Mouse (Mus musculus): ENCODE data around the gene Prkar2b. TPM values are rescaled to one million over a fixed set of nuclear protein-coding genes. Genes with fewer than 3 reads are reported as not detected.

Prkar2b gene
- total RNA-seq, 2 experiments from 2014 or later: 5.3 to 6.2 TPM

GRCm38 (mm10) chr12:32066004-32066403 lies 4.9 kb upstream of the Prkar2b start:
- no peak for DNase-seq (ENCODE audit: low spot score)
- intact Hi-C loops (cut with DNase I): no loop called here

- DNase-seq (ENCODE audit: low spot score): no peak
- intact Hi-C loops (cut with DNase I): loop anchor here (2.0 kb wide), 1 partner anchor 84 kb away; no protein-coding TSS in a partner anchor
Observed at GRCm38 (mm10) chr12:32060247-32061089, 628 bp downstream of the Prkar2b start.

- intact Hi-C loops (cut with DNase I): loop anchor here (2.0 kb wide), 1 partner anchor 85 kb away; no protein-coding TSS in a partner anchor
- DNase-seq (ENCODE audit: low spot score): no peak
Observed at GRCm38 (mm10) chr12:32059707-32060106, 1.4 kb downstream of the Prkar2b start.

GRCm38 (mm10) chr12:32059135-32059534 lies 2.0 kb downstream of the Prkar2b start:
- intact Hi-C loops (cut with DNase I): no loop called here
- no peak for DNase-seq (ENCODE audit: low spot score)

- DNase-seq (ENCODE audit: low spot score): no peak
- intact Hi-C loops (cut with DNase I): no loop called here
Observed at GRCm38 (mm10) chr12:32057461-32058199, 3.5 kb downstream of the Prkar2b start.

- no peak for DNase-seq (ENCODE audit: low spot score)
- intact Hi-C loops (cut with DNase I): no loop called here
Observed at GRCm38 (mm10) chr12:32055797-32056196, 5.3 kb downstream of the Prkar2b start.

GRCm38 (mm10) chr12:32054476-32055166 lies 6.5 kb downstream of the Prkar2b start:
- intact Hi-C loops (cut with DNase I): no loop called here
- DNase-seq (ENCODE audit: low spot score): no peak

- intact Hi-C loops (cut with DNase I): no loop called here
Observed at GRCm38 (mm10) chr12:32053637-32054366, 7.3 kb downstream of the Prkar2b start.

GRCm38 (mm10) chr12:32052882-32053281 lies 8.2 kb downstream of the Prkar2b start:
- intact Hi-C loops (cut with DNase I): no loop called here
- no peak for DNase-seq (ENCODE audit: low spot score)

More at GRCm38 (mm10) chr12:32053637-32054366, 7.3 kb downstream of the Prkar2b start:
- no peak for DNase-seq (ENCODE audit: low spot score)

- DNase-seq (ENCODE audit: low spot score): no peak
- intact Hi-C loops (cut with DNase I): no loop called here
Observed at GRCm38 (mm10) chr12:32050165-32050564, 10.9 kb downstream of the Prkar2b start.

GRCm38 (mm10) chr12:32045566-32046330 lies 15.3 kb downstream of the Prkar2b start:
- no peak for DNase-seq (ENCODE audit: low spot score)
- intact Hi-C loops (cut with DNase I): no loop called here

GRCm38 (mm10) chr12:32044487-32045134 lies 16.5 kb downstream of the Prkar2b start:
- DNase-seq (ENCODE audit: low spot score): no peak
- intact Hi-C loops (cut with DNase I): no loop called here

- intact Hi-C loops (cut with DNase I): no loop called here
- no peak for DNase-seq (ENCODE audit: low spot score)
Observed at GRCm38 (mm10) chr12:32033536-32033935, 27.6 kb downstream of the Prkar2b start.

- intact Hi-C loops (cut with DNase I): no loop called here
- DNase-seq (ENCODE audit: low spot score): no peak
Observed at GRCm38 (mm10) chr12:32032917-32033316, 28.2 kb downstream of the Prkar2b start.

GRCm38 (mm10) chr12:32018376-32018750 lies 42.7 kb downstream of the Prkar2b start:
- intact Hi-C loops (cut with DNase I): no loop called here
- DNase-seq (ENCODE audit: low spot score): no peak

- no peak for DNase-seq (ENCODE audit: low spot score)
- intact Hi-C loops (cut with DNase I): no loop called here
Observed at GRCm38 (mm10) chr12:32017636-32018375, 43.3 kb downstream of the Prkar2b start.

GRCm38 (mm10) chr12:32016472-32016871 lies 44.6 kb downstream of the Prkar2b start:
- no peak for DNase-seq (ENCODE audit: low spot score)
- intact Hi-C loops (cut with DNase I): no loop called here

- intact Hi-C loops (cut with DNase I): no loop called here
- DNase-seq (ENCODE audit: low spot score): no peak
Observed at GRCm38 (mm10) chr12:32015268-32015769, 45.8 kb downstream of the Prkar2b start.
